Mouse (Mus musculus) liver, postnatal 0 days (tissue): ENCODE measurements around the gene Gbp5.

Source experiments
- CTCF ChIP-seq: sonication (generic); IDR thresholded peaks from 2 replicates; pipeline ENCODE4 v1.5.1; 2016; ENCODE audit warnings: antibody characterized with exemption, low read depth
- EP300 ChIP-seq: IDR thresholded peaks from 2 replicates; pipeline ENCODE4 v1.6.1; 2016; ENCODE audit warnings: antibody characterized with exemption, low read depth, mild to moderate bottlenecking

DNA sequence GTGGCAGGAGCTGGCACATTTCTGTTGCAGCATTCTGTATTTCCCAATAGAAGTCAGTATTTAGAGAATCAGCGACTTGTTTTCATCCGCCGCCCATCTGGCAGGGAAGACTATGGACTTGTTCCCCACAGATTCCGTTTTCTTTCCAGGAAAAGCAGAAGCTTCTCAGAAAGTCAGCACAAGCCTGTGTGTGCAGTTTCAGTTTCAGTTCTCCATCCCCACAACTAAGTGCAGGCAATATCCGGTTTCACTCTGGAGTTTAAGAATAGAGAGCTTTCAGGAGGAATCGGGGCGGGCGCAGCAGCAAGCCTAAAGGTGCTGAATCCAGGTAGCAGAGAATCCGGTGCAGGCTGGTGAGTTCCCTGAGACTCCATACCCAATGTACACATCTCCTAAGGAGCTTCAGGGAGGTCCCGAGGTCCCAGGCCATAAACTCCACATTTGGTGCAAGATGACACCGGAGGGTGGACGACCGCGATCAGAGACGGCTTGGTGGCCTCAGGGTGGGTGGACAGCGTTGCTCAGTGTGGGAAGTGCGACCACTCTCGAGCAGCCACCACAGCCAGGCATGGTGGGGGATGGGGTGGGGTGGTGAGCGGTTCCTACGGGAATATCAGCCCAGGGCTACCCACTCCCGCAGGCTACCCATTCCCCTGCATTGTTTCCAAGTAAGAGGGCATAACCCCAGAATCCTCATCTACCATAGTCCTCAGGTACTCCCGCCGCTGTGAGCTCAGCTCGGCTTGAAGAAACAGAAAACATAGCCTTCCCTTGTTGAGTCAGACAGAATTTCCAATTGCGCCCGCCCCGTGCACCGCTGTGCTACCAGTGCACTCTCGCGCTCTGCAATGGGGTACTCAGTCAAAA is 36.5 kb downstream of the Gbp5 start, which contains the start of gene Gbp7:
- no peak for TF ChIP-seq CTCF
- peak; percentile 64; the same call in 1 of the 2 replicates for TF ChIP-seq EP300
